Mouse (Mus musculus) frontal cortex, postnatal 25 days (tissue): Measurements from ENCODE around the gene Tlr13.
"Not testable (repeated sequence)": the region's sequence is repeated elsewhere in the genome, so short reads cannot be mapped to it uniquely, and the experiment has no call there.

Experiments used
- DNase-seq, 2 experiments: peaks; one replicate each; pipeline ENCODE4 v3.0.0; 2022; ENCODE audit warnings: low spot score in 2 of 2

Gene Tlr13

DNA sequence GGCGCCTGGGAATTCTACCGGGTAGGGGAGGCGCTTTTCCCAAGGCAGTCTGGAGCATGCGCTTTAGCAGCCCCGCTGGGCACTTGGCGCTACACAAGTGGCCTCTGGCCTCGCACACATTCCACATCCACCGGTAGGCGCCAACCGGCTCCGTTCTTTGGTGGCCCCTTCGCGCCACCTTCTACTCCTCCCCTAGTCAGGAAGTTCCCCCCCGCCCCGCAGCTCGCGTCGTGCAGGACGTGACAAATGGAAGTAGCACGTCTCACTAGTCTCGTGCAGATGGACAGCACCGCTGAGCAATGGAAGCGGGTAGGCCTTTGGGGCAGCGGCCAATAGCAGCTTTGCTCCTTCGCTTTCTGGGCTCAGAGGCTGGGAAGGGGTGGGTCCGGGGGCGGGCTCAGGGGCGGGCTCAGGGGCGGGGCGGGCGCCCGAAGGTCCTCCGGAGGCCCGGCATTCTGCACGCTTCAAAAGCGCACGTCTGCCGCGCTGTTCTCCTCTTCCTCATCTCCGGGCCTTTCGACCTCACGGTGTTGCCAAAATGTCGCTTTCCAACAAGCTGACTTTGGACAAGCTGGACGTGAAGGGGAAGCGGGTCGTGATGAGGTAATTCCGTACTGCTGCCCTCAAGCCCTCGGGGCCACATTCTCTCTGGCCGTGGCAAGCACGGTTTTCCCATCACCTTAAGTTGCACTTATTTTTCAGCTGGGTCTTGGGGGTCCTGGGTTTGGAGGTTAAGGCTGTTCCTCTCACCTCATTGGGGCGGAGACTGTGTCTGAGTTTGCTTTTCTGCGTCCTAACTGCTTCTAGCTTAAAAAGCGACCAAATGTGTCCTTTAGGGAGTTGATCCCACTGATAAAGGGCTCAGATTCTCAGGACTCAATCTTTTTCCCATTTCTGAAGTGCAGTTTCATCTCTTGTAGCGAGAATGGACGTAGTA is 44.0 kb downstream of the Tlr13 start, which contains the start of gene Pgk1:
Pgk1 (plus strand) TSS at position 388 of the 937 bp plus-strand sequence.
- DNase-seq, result peak; percentile 64 to 75

- DNase-seq, result peak in 1 of 2 experiments; percentile 3
Observed at GRCm38 (mm10) chrX:106187737-106188136, 44.7 kb downstream of the Tlr13 start.

DNA sequence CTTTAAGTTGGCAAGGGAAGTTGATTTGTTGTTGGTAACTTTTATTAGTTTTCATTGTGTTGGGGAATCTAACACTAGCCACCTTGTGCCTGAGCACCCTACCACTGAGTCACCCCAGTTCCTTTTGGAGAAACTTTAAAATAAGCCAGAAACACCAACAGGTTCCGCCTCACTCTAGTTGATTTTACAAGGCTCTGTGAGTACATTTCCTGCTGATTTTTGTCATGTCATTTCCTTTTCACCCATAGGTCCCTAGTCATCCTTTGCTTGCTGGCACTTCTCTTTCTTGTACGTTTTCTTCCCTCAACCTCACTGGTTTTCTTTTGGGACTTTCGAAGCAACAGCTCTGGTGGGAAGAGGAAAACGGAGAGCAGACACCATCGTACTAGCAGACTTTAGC is 46.4 kb downstream of the Tlr13 start:
- no peak for DNase-seq

DNA sequence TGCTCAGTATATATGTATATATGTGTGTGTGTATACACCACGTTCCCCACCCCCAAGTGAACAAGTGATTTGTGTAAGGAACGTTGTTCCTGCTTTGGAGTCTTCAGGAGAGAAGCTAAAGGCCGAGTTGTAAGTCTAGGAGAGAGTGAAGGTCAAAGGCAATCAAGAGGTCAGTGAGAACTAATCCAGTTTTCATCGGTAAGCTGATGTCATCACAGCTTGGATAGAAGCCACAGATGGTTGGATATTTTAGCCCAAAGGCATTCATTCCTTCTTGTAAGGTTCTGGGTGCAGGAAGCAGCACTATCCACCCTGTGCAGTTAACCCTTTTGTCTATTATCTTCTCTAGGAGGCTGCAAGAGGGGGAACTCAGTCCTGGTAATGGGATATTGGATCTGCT is 47.1 kb downstream of the Tlr13 start:
- no peak for DNase-seq

DNA sequence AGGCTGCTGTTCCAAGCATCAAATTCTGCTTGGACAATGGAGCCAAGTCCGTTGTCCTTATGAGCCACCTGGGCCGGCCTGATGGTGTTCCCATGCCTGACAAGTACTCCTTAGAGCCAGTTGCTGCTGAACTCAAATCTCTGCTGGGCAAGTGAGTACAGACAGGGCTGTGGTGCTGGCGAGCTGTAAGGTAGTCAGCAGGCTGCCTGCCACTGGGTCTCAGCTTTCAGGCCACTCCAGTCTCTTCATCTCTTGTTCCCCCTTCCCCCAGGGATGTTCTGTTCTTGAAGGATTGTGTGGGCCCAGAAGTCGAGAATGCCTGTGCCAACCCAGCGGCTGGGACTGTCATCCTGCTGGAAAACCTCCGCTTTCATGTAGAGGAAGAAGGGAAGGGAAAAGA is 51.4 kb downstream of the Tlr13 start:
- DNase-seq, result not testable (repeated sequence)

DNA sequence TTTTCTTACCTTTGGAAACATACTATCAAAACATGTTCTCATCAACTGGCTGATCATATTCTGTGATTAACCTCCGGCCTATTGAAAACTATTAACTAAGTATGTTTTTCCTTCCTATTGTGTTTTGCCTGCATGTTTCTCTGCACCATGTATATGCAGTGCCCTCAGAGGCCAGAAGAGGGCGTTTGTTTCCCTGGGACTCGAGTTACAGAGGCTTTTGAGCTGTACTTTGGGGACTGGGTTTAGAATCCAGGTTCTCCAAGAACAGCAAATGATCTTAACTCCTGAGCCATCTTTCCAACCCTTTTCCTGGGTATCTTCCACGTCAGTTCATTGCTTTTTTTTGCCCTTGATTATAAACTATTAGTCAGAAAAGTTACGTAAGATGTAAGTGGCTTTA is 54.3 kb downstream of the Tlr13 start:
- no peak for DNase-seq

DNA sequence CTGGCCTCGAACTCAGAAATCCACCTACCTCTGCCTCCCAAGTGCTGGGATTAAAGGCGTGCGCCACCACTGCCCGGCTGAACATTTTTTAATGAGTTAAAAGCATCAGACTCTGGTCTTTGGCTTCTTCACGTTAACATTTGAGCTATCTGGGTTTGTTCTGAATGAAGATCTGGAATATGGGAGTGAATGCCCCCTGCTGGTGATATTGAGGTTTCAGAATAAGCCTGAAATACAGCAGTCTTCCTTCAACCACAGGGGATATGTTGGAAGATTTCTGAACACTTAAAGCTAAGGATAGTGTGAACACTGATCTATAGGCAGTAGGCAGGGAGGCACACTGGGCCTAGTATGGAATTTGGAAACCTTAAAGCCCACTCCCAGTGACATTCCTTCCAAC is 55.9 kb downstream of the Tlr13 start:
- no peak for DNase-seq

DNA sequence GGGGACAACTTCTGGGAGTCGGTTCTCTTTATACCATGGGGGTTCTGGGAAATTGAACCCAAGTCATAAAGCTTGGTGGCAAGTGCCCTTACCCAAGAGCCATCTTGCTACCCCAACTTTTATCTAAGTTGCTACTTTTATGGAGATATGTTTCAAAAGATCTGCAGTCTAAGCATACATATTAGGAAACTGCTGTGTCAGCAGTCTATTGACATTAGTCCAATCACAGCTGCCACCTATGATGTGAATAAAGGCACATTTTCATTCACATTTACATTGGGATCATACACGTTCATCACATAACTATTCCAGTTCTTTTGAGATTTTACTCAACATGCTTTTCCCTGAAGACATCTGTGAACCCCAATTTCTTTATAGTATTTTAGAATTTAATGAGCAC is 66.1 kb downstream of the Tlr13 start:
- no peak for DNase-seq
